Mouse (Mus musculus) lung, adult 18-20 months (tissue): Measurements from ENCODE around the gene Ager.

Source experiments
- DNase-seq, 2 experiments: peaks; one replicate each; pipeline ENCODE4 v3.0.0; 2022; ENCODE audit warnings: mixed read lengths in 2 of 2

Ager gene

GRCm38 (mm10) chr17:34605609-34606008 lies 7.9 kb downstream of the Ager start:
- peak; percentile 97 for DNase-seq

DNA sequence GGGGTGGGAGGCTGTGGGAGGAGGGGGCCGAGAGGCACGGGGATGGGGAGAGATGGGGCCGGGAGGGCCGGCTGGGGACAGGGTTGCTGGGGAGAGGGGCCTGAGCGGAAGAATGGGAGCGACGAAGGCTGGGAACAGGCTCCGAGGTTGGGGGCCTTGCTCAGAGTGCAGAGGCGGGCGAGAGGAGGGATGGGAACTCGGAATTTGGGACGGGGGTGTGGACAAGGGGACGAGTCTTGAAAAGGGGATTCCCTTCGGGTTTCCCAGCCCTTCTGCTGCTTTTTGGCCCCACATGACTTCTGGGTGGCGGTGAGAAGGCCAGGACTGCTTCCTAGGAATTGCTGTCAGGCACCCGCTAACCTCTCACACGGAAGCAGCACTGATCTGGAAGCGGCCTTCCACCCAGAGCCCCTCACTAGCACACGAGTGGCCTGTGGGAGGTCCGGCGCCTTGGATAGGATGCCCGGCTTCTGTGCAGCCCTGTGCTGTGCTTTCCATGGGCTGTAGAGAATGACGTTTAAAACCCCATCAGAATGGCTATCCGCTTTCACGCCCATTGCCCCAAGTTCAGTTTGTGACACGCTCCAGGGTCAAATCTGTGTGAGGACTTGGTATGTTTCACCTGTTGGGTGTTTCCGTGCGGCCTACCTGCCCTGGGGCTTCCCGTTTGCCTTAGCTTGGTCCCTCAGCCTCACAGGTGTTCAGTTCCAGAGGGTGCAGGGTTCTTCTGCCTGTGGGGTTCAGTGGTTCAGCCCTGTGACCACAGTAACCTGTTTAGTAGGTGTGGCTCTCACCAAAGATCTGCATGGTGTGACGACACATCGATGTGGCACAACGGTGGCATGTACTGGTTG lies 8.8 kb downstream of the Ager start:
- DNase-seq = no peak

GRCm38 (mm10) chr17:34607997-34608396 lies 10.3 kb downstream of the Ager start:
- DNase-seq = no peak

DNA sequence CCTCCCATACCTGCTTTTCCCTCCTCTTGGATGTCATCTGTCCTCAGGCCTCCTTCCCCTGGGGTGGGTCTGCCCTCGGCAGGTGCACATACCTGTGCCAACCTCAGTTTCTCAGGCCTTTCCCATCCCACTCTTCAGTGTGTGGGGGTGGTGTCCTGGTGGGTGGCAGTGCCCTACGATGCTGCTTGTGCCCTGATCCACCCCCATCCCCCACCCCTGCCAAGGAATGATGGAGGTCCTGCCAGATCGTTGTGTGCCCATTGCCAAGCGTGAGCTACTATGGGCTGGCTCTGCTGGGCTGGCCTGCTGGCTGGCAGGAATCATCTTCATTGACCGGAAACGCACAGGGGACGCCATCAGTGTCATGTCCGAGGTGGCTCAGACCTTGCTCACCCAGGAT lies 13.4 kb downstream of the Ager start:
- no peak for DNase-seq

GRCm38 (mm10) chr17:34613054-34613645 lies 15.5 kb downstream of the Ager start:
- DNase-seq = no peak

DNA sequence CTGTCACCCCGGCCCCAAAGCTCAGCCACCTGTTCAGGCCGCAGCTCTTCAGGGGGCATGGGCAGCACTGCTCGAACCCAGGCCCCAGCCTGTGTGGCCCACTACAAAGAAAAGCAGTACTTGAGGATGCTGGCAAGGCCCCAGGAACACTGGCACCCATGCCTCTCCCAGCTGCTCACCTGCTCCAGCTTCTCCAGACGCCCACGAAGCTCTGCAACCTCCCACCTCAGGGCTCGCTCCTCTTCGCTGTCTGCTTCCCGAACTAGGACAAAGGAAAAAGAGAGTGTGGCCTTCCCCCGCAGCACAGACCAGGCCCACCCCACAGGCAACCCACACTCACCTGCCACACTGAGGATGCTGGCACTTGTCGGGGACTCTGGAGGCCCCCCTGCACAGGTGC lies 16.2 kb downstream of the Ager start:
- DNase-seq = no peak

GRCm38 (mm10) chr17:34615871-34616270 lies 18.2 kb downstream of the Ager start, which contains the start of gene Egfl8:
Egfl8 (minus strand) TSS chr17:34615971.
- no peak for DNase-seq

GRCm38 (mm10) chr17:34618999-34619398 lies 21.3 kb downstream of the Ager start:
- DNase-seq = peak; percentile 80 to 83

DNA sequence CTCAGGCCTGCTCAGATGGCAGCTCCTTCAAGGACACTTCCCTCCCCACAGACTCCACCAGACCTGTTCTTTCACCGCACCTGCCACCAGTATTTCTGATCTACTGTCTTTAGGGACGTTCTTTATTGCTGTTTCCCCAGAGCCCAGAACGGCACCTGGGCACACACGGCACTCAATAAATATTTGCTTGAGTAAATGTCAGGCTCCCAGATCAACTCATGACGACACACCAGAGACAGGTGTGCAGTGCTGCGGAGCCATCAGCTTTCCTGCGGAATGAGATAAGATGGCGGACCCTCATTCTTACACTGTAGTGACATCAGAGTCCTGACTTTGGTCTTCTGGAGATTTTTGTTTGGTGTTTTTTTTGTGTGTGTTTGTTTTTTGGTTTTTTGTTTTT lies 23.3 kb downstream of the Ager start:
- DNase-seq = no peak

GRCm38 (mm10) chr17:34623161-34623560 lies 25.5 kb downstream of the Ager start:
- DNase-seq = no peak

DNA sequence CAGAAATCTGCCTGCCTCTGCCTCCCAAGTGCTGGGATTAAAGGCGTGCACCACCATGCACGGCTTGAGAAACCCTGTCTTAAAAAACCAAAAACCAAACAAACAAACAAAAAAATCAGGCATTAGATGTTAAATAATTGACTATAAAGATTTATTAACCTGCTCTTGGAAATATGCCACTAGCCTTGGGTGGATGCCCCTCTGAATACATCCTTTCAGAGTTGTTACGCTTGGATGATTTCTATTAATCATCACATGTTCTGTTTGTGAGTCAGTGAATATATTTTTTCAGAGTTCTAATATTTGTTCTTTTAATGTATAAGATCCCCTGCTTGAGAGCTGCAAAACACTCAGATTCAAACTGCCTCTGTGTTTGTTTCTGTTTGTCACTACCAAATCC lies 27.3 kb downstream of the Ager start:
- DNase-seq = no peak

DNA sequence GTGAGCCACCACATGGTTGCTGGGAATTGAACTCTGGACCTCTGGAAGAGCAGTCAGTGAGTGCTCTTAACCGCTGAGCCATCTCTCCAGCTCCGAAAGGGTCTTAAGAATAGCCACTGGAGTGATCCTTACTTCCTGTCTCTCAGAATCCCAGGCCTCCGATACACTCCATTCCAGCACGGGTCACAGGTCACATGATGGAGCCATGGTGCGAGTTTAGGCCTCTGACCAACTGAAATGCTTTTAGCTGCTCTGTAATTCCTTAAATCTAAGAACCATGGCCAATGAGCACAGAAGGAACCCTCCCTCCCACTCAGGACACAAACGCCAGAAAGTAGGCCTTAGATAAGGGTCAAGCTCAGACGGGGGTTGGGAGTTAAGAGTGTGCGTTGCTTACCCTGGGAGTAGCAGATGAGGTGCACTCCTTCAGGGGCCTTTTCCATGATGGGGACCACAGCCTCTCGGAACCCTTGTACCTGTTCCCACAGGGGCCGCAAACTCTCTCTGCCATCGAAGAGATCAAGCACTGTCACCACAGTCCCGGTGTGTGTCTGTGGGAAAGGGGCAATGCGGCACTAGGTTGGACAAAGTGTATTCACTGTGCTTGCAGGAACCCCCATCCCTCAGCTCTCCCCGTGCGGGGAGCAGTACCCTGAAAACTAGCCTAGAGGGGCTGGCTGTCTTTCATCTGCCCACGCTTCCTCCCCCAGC lies 28.6 kb downstream of the Ager start:
- no peak for DNase-seq

DNA sequence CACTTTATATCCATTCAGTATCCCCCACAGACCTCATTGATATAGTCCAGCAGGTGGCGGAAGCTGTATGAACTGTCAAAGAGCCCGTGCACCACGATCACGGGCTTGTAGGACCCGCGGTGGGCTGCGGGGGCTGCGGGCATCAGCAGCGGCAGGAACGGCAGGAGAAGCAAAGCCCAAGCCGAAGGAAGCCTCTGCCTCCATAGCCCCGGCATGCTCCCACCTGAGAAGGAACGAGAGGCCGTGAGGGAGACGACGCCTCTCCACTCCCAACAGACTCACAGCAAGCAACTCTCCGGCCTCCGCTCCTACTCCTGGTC lies 29.1 kb downstream of the Ager start:
- DNase-seq = no peak

GRCm38 (mm10) chr17:34627093-34627942 lies 29.7 kb downstream of the Ager start:
- DNase-seq = peak; percentile 84 to 89

DNA sequence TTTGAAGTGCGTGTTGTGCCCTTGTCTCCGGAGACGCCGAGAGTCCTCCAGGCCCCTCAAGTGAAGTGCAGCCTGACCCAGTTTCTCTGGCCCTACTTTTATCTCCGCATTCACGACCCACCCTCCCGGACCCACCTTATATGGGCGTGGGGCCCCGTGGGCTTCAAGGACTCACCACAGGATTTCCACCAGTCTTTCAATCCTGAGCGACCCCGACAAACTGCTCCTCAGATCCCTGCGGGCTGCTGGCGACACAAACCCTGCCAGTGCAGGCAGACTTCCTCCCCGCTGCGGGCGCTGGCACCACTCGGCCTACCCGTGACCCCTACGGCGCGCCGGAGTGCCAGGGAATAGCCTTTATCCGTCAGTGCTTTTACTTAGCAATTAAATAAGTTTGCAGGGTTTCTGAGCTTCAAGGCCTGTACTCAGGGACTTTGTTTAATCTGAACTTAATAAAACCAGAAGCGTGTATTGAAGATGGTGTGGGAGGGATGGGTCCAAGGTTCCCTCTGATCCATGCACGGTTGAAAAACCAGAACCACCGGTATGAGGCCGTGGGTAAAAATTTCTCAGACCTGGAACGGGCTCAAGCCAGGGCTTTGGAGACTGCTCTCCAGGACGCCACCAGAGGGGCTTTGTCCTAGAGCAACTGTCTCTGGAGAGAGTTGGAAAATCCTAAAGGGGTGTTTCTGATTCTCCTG lies 30.4 kb downstream of the Ager start, which contains the start of gene Ppt2:
TSS of gene Ppt2 (minus strand) at position 568 of the 701 bp plus-strand sequence.
- peak in 1 of 2 experiments; percentile 60 for DNase-seq

DNA sequence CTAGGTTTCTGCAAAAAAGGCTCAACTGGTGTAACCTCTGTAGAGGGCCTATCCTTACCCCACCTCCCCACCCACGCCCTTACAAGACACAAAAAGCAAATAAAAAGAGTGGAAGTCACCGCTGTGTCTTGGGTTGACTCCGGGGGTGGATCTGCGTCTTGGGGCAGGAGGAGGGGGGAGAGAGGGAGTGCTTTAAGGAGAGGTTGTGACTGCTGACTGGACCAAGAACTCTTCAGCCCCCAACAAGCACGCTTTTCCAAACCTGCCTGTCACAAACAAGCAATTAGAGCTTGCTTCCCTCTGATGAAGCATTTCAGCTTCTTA lies 30.9 kb downstream of the Ager start:
- DNase-seq = no peak

GRCm38 (mm10) chr17:34629221-34629751 lies 31.6 kb downstream of the Ager start, which contains the start of gene Prrt1:
Prrt1 (plus strand) TSS chr17:34629533.
- DNase-seq = no peak

DNA sequence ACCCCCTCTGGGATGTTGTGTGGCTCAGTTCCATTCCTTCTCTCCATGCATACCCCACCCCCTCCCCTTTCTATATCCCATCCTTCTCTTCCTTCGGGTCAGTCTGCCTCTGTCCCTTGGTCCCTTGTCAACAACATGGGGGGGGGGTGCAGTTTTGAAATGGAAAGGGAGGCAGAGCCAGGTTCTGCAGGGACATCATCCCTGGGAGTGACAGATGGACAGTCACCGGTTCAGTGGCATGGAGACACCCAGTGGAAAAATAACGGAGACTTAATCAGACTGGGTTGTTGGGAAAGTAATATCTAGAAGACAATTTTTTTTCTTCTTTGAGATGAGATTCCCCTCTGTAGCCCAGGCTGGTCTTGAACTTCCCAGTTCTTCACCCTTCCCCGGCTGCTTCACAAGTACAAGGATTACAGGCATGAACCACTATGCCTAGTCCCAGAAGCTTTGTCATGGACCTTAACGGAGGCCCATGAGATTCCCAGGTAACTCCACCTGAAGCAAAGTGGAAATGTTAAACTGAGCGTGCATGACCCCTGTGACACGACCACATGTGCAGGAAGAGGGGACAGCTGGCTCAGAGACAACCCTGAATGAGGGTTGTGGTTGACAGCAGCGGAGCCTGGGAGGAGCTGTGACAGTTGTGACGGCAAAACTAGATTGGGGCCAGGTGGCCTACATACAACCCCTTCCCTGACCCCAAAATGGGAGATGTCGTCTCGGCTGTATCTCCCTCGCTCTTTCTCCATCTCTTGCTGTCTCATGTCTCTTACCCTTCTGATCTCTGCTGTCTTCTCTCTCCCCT lies 32.3 kb downstream of the Ager start:
- no peak for DNase-seq

- DNase-seq = no peak
These were observed 33.2 kb downstream of the Ager start for GRCm38 (mm10) chr17:34630761-34631301.

DNA sequence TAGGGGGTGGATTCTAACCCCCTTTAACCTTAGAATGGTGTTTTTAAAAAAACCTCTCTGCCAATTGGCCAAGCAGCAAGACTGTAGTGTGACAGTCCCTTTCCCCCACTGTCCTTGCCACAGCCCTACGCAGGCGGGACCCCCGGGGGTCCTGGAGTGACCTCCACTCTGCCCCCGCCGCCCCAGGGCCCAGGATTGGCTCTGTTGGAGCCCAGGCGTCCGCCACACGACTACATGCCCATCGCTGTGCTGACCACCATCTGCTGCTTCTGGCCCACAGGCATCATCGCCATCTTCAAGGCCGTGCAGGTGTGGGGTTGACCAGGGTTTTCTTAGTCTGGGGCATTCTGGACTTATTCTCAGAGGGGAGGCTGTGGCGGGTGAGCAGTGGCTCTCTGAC lies 34.0 kb downstream of the Ager start:
- no peak for DNase-seq

DNA sequence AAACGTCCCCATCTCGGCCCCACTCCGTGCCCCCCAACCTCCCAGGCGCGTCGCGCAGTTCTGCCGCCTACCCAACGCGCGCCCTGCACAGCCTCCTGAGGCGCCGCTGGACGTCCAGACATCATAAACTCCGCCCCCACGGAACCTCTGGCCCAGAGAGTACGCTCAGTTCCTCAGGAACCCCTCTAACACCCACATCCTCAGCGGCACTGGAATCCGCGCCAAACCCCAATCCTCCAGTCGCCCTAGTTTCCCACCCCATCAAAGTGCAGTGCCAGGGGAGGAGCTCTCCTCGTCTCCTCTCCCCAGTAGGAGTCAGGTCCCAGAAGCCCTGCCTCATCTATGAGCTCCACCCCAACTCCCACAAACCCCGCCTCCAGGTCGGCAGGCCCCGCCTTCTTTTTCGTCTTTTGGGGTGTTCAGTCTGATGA lies 34.6 kb downstream of the Ager start:
- DNase-seq = peak; percentile 91
